Mouse (Mus musculus) neutrophil, adult 5-6 weeks (primary cell): ENCODE results near the gene Lgr5. TPM values are rescaled to one million over a fixed set of nuclear protein-coding genes. Genes with fewer than 3 reads are reported as not detected.
A peak's percentile ranks its signal among the peaks of the same experiment; 100 is the strongest.

ENCODE experiments used
- ATAC-seq: fragments of 151-379, 151-347 bp; 2 replicates; pipeline ENCODE4 v1.8.0; 2017; ENCODE audit warnings: mild to moderate bottlenecking, moderate TSS enrichment; ENCODE audit not compliant: insufficient number of reproducible peaks, poor library complexity, low FRiP score, severe bottlenecking; ENCODE audit errors: extremely low read depth
- total RNA-seq: library from RNA; stranded (forward); fragments of 200-1000 nt; gene quantifications from 2 replicates; pipeline ENCODE4 v1.2.3, GENCODE M21; 2017

Gene Lgr5
- total RNA-seq = 0.70 and 1.6 TPM in 2 replicates

- no peak for ATAC-seq
These were observed at the start of gene Lgr5 for GRCm38 (mm10) chr10:115587301-115587969. TSS of gene Lgr5 (minus strand) at chr10:115587780.

- ATAC-seq = no peak
These were observed 39.1 kb upstream of the Lgr5 start for GRCm38 (mm10) chr10:115626678-115627077.

- ATAC-seq = no peak
These were observed 37.4 kb upstream of the Lgr5 start for GRCm38 (mm10) chr10:115624957-115625356.

- ATAC-seq = no peak
These were observed 36.5 kb upstream of the Lgr5 start for GRCm38 (mm10) chr10:115623956-115624671.

- no peak for ATAC-seq
These were observed 35.9 kb upstream of the Lgr5 start for GRCm38 (mm10) chr10:115623481-115623880.

GRCm38 (mm10) chr10:115618288-115618856 lies 30.8 kb upstream of the Lgr5 start:
- no peak for ATAC-seq

GRCm38 (mm10) chr10:115617456-115618287 lies 30.1 kb upstream of the Lgr5 start:
- no peak for ATAC-seq

GRCm38 (mm10) chr10:115595748-115596147 lies 8.2 kb upstream of the Lgr5 start:
- ATAC-seq = no peak

- no peak for ATAC-seq
These were observed 6.1 kb upstream of the Lgr5 start for GRCm38 (mm10) chr10:115593651-115594050.

GRCm38 (mm10) chr10:115593221-115593620 lies 5.6 kb upstream of the Lgr5 start:
- ATAC-seq = no peak

- no peak for ATAC-seq
These were observed 399 bp upstream of the Lgr5 start for GRCm38 (mm10) chr10:115587979-115588378.

GRCm38 (mm10) chr10:115586246-115587231 lies 1.0 kb downstream of the Lgr5 start:
- 0 out of 2 replicates have a peak, but pooled peaks have one; percentile 16 for ATAC-seq

GRCm38 (mm10) chr10:115585491-115586245 lies 1.9 kb downstream of the Lgr5 start:
- ATAC-seq = no peak

GRCm38 (mm10) chr10:115584656-115585055 lies 2.9 kb downstream of the Lgr5 start:
- no peak for ATAC-seq

- ATAC-seq = no peak
These were observed 4.5 kb downstream of the Lgr5 start for GRCm38 (mm10) chr10:115583071-115583470.

- no peak for ATAC-seq
These were observed 5.6 kb downstream of the Lgr5 start for GRCm38 (mm10) chr10:115581971-115582370.

GRCm38 (mm10) chr10:115579494-115579893 lies 8.1 kb downstream of the Lgr5 start:
- no peak for ATAC-seq
